Mouse (Mus musculus) erythroblast, embryonic 14.5 days (primary cell): ENCODE results near the gene Gnai2. TPM values are rescaled to one million over a fixed set of nuclear protein-coding genes. Genes with fewer than 3 reads are reported as not detected.

Experiments used
- H3K27me3 ChIP-seq: 2 replicates; pipeline ENCODE4 v1.6.1; 2012; ENCODE audit warnings: inconsistent platforms; ENCODE audit not compliant: control insufficient read depth
- H3K36me3 ChIP-seq: 2 replicates; pipeline ENCODE4 v1.6.1; 2012; ENCODE audit warnings: mild to moderate bottlenecking, inconsistent platforms; ENCODE audit not compliant: control insufficient read depth
- H3K4me1 ChIP-seq: 2 replicates; pipeline ENCODE4 v1.6.1; 2012; ENCODE audit warnings: inconsistent platforms; ENCODE audit not compliant: control insufficient read depth
- H3K4me3 ChIP-seq: replicated peaks from 2 replicates; pipeline ENCODE3; 2012; ENCODE audit warnings: moderate library complexity, mild to moderate bottlenecking, inconsistent platforms
- H3K9me3 ChIP-seq: 2 replicates; pipeline ENCODE4 v1.6.1; 2012; ENCODE audit warnings: low read length, inconsistent platforms, mixed read lengths; ENCODE audit not compliant: control insufficient read depth
- GATA1 ChIP-seq: IDR thresholded peaks from 2 replicates; pipeline ENCODE4 v1.6.1; 2012; ENCODE audit warnings: low read length, inconsistent platforms, mixed read lengths
- TAL1 ChIP-seq: IDR thresholded peaks from 3 replicates; pipeline ENCODE4 v1.6.1; 2012; ENCODE audit warnings: low read length, inconsistent platforms, mixed read lengths
- polyA plus RNA-seq: library from polyadenylated mRNA; stranded (reverse); fragments of >175 nt; gene quantifications from 2 replicates; pipeline ENCODE4 v1.2.3, GENCODE M21; 2012

Gene Gnai2
- polyA plus RNA-seq, 1 experiment = 87.2 TPM

DNA sequence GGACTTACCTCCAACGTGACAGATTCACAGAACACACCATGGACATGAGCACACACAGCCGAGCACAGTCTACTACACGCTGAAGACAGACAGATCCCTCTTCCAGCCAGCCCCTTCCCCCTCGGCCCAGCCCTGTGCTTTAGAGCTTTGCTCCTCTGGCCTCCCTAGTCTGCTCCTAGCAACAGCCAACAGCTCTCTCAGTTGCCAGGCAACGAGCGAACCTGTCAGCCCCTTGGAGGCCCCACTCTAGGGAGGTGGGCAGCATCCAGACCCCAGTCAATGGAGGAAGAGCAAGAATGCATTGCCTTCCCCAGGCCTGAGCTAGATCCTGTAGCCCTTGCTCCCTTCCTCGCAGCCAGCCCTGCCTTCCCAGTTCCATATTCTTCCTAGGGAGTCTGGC lies 1.9 kb upstream of the Gnai2 start:
- TF ChIP-seq GATA1 = no peak
- no peak for TF ChIP-seq TAL1
- H3K36me3 ChIP-seq = peaks cover 8% of the 10 kb centered on the region
- H3K4me3 ChIP-seq = no peak overlapping the region
- no peaks in the 10 kb centered on the region for H3K27me3 ChIP-seq
- H3K4me1 ChIP-seq = peaks cover 52% of the 10 kb centered on the region
- H3K9me3 ChIP-seq = no peaks in the 10 kb centered on the region

DNA sequence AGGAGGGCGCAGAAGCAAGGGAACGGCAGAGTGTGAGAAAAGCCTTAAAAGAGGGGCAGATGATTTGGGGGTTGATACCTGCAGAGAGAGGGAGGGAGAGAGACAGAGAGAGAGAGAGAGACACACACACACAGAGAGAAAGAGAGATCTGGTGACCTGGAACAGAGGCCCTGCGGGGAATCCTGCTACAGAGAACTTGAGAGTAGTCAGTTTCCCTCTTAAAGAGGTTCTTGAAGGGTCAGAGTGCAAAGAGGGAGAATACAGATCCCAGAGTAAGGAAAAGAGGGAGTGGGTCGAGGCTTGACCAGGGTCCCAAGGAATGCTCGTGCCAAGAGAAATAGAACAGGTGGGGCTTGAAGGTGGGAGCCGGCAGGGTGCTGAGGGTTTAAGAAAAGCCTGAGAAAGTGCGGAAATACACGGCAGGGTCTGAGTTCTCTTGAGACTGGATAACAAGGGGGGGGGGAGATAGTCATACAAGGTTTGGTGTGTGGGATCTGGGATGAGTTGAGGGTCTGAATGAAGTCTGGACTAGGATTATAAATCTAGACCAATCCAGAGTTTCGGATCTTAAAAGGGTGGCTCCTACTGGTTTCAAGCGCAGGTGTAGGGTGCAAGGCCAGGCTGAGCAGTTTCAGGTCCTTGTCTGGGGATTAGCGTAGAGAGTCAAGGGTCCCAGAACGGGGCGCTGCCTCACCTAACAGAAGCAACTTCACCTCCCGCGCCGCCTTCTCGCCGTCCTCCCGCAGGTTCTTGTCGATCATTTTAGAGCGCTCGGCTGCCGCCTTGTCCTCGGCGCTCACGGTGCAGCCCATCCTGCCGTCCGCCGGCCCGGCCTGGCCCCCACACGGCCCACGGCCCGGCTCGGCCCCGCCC lies 525 bp downstream of the Gnai2 start:
- H3K9me3 ChIP-seq = no peaks in the 10 kb centered on the region
- peaks cover 72% of the 10 kb centered on the region for H3K4me1 ChIP-seq
- peak overlapping the region; percentile 96 for H3K4me3 ChIP-seq
- no peaks in the 10 kb centered on the region for H3K27me3 ChIP-seq
- TF ChIP-seq TAL1 (no peak), GATA1 (no peak)
- peaks cover 28% of the 10 kb centered on the region for H3K36me3 ChIP-seq

DNA sequence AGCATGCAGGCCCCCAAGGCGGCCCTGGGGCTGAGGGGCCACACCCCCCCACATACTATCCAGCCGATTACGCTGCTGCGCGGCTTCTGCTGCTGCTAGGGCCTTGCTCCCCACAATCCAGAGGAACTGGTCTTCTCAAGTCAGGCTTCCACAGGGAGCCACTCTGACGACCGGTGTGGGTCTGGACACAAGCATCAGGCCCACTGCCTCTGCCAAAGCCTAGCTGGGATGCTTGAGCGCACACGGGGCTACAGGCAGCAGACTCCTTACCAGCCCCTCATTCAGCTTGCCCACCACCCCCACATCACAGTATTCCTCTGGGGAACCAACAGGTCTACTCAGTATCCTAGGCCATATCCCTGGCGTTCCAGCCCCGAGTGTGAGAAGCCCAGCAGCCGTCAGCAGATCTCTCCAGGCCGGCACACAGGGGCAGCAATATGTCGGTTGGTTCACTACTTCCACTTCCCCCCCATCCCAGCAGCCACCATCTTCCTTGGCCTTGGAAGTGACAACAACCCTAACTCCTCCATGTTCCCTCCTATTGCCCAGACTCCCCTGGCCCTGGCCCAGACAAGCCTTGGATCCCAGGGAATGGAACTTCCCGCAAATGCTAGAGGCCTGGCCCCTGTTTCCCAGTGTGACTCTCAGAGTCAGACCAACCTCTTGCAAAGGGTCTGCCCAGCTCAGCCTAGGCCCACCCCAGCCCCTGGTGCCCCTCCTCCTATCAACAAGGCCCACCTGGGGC lies 1.3 kb downstream of the Gnai2 start:
- Histone ChIP-seq H3K4me3 (peak overlapping the region; percentile 96), H3K4me1 (peaks cover 80% of the 10 kb centered on the region), H3K36me3 (peaks cover 35% of the 10 kb centered on the region), H3K27me3 (no peaks in the 10 kb centered on the region), H3K9me3 (no peaks in the 10 kb centered on the region)
- TF ChIP-seq TAL1 (no peak), GATA1 (no peak)

DNA sequence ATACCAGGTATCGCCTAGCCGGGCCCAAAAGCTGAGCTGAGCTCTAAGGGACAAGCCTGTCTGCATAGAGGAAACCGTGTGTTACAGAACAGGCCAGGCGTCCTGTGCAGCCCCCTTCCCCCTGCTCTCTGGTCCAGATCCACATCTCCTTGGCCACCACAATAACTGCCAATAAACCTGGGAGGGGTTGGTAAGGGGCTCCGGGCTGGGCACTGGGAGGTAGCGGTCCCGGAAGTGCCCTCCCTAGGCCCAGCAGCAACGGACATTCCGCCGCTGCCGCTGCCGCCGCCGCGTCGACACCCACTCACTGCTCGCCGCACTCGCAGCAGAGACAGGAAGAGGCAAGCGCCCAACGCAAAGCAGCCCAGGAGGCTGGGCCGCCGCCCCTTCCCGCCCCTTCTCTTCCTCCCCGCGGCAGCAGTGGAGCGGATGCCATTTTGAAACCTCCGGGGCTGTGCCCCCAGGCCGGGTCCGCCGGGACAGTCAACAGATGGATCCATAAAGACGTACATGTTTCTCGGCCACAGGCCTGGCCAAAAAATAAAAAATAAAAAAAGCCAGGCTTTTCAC lies 2.0 kb downstream of the Gnai2 start:
- no peaks in the 10 kb centered on the region for H3K27me3 ChIP-seq
- H3K4me3 ChIP-seq = peak overlapping the region; percentile 96
- no peaks in the 10 kb centered on the region for H3K9me3 ChIP-seq
- H3K36me3 ChIP-seq = peaks cover 42% of the 10 kb centered on the region
- peaks cover 86% of the 10 kb centered on the region for H3K4me1 ChIP-seq
- TF ChIP-seq GATA1 (no peak), TAL1 (no peak)

DNA sequence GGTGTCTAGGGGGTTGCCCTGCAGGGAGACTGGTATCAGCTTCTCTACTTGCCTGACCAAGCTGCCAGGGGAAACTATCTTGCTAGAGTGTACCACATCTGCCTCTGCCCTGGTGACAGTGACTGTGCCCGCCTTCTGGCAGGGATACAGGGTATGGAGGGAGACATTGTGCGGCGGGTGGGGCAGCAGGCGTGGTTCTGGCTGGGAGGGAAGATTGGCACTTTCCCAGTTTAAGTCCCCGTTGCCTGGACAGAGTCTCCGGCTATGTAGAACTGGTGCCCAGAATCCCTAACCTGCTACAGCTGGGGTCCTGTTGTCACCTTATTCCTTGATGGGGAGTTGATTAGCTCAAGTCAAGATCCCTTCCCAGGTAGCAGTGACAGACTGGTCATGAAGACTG lies 2.7 kb downstream of the Gnai2 start:
- peak; percentile 33; the same call in 1 of the 2 replicates for TF ChIP-seq GATA1
- TF ChIP-seq TAL1 = peak; percentile 48; the same call in 2 of the 3 replicates
- H3K4me1 ChIP-seq = peaks cover 93% of the 10 kb centered on the region
- peak overlapping the region; percentile 96 for H3K4me3 ChIP-seq
- no peaks in the 10 kb centered on the region for H3K9me3 ChIP-seq
- no peaks in the 10 kb centered on the region for H3K27me3 ChIP-seq
- peaks cover 49% of the 10 kb centered on the region for H3K36me3 ChIP-seq

DNA sequence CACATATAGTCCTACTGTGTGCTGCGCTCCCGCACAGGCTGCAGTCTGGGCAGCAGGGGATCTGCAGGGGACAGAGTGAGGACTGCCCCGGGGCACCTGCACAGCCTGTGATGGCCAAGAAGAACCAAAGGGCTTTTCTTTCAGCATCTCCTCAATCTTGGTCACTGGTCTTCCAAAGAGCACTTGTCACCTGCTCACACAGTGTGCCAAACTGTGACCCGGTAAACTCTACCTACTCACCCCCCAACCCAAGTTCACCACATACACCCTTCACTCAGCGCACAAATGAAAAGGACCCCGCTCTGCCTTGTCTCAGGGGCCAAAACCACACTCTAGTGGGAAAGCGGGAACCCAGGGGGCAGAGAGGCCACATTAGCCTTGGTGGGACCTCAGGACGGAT lies 3.3 kb downstream of the Gnai2 start:
- Histone ChIP-seq H3K36me3 (peaks cover 55% of the 10 kb centered on the region), H3K9me3 (no peaks in the 10 kb centered on the region), H3K4me3 (no peak overlapping the region), H3K27me3 (no peaks in the 10 kb centered on the region), H3K4me1 (peaks cover 95% of the 10 kb centered on the region)
- no peak for TF ChIP-seq TAL1

DNA sequence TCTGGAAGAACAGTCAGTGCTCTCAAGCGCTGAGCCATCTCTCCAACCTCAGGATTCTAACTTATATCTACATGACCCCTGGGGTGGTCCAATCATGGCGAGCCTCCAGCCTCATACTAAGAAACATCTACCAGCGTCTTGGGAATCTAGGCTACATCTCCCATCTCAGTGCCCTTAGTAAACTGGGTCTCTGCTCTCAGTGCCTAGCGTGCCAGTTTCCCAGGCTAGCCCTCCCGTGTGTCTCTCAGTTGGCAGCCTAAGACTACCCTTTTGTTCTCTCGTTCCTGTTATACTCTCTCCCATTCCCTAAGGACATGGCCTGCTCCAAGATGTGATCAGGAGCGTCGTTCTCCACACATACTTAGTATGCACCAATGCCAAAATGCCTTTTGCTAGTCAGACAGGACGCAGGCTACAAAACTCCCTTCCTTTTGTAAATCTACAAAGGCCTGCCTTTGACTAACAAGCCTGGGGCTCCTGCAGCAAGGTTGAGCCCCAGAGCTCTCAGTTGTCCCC lies 3.8 kb downstream of the Gnai2 start:
- H3K4me1 ChIP-seq = peaks cover 96% of the 10 kb centered on the region
- no peak overlapping the region for H3K4me3 ChIP-seq
- H3K9me3 ChIP-seq = no peaks in the 10 kb centered on the region
- no peaks in the 10 kb centered on the region for H3K27me3 ChIP-seq
- TF ChIP-seq TAL1 = no peak
- no peak for TF ChIP-seq GATA1
- H3K36me3 ChIP-seq = peaks cover 60% of the 10 kb centered on the region

DNA sequence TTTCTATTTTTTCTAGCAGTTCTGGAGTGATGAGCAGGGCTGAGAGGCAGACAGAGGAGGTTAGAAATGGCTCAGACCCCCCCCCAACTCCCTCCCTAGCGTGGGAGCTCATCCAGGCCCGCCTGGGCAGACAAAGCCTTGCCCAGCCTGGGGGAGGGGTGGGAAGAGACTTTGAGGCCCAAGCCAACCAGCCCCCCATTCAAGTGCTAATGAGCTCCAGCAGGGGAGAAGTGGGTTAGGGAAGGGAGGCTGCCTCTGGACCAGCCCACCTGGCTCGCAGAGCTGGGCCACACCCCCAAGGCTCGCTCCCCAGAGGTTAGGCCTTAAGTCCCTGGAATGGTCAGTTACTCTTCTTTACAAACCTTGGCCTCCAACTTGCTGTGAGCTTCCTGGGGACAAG lies 4.6 kb downstream of the Gnai2 start:
- Histone ChIP-seq H3K4me3 (no peak overlapping the region), H3K27me3 (no peaks in the 10 kb centered on the region), H3K4me1 (peaks cover 95% of the 10 kb centered on the region), H3K36me3 (peaks cover 68% of the 10 kb centered on the region), H3K9me3 (no peaks in the 10 kb centered on the region)
- TF ChIP-seq TAL1 (no peak), GATA1 (no peak)

DNA sequence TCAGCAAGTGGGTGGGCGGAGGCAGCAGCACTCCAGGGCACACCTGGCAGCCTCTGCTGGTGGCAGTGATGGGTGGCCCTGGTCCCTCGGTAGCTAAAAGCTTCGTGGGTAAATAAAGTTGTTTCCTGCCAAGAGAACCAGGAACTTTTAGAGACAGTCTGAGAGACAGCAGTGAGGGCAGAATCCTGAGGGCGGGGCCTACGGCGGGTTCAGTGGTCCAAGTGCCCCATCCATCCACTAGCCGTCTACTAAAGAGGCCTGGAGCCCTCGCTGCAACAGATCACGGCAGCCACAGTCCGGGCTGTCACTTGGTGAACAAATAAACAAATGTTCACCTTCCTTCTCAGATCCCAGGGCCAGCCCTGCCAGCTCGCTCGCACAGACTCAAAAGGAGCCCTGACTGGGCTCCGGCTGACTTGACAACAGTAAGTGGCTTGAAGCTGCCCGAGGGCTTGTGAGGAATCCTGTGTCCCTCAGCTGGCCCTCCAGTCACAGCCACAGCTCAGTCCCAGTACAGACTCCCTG lies 5.2 kb downstream of the Gnai2 start:
- Histone ChIP-seq H3K27me3 (no peaks in the 10 kb centered on the region), H3K9me3 (no peaks in the 10 kb centered on the region), H3K4me3 (no peak overlapping the region), H3K4me1 (peaks cover 93% of the 10 kb centered on the region), H3K36me3 (peaks cover 74% of the 10 kb centered on the region)
- TF ChIP-seq TAL1 (no peak), GATA1 (no peak)
